Mouse (Mus musculus): ENCODE measurements around the gene A730049H05Rik. TPM values are rescaled to one million over a fixed set of nuclear protein-coding genes. Genes with fewer than 3 reads are reported as not detected.

A730049H05Rik gene
- polyA plus RNA-seq (2017; shearing (Covaris generic)): not detected

GRCm38 (mm10) chr6:92816311-92816751, at the start of gene A730049H05Rik:
A730049H05Rik (plus strand) TSS chr6:92816478.

GRCm38 (mm10) chr6:92869089-92869581, 52.9 kb downstream of the A730049H05Rik start, which contains the start of gene Gm15737:
Gm15737 (plus strand) TSS chr6:92869357.

Other genes with a start within 250 kb of the A730049H05Rik start
- 0.06 TPM for gene Prickle2, start 110.3 kb upstream of the A730049H05Rik start, polyA plus RNA-seq (2017; shearing (Covaris generic))
- gene Gm15737, start 52.9 kb downstream of the A730049H05Rik start, polyA plus RNA-seq (2017; shearing (Covaris generic)): not detected
- gene Adamts9, start 127.0 kb downstream of the A730049H05Rik start, polyA plus RNA-seq (2017; shearing (Covaris generic)): 0.30 TPM